Mouse (Mus musculus) stomach, embryonic 16.5 days (tissue): ENCODE measurements around the gene Snrnp25. TPM values are rescaled to one million over a fixed set of nuclear protein-coding genes. Genes with fewer than 3 reads are reported as not detected.

Source experiments
- ATAC-seq: fragments of 200-750 bp; cut with Nextera tagmentation; 2 replicates; pipeline ENCODE4 v1.8.0; 2017; ENCODE audit warnings: moderate number of reproducible peaks, moderate TSS enrichment; ENCODE audit not compliant: insufficient read depth, low FRiP score
- H3K27ac ChIP-seq: fragments of 300-500 bp; sonication (generic); 2 replicates; pipeline ENCODE4 v1.5.1; 2014; ENCODE audit warnings: low read length
- H3K27me3 ChIP-seq: fragments of 300-500 bp; sonication (generic); 2 replicates; pipeline ENCODE4 v1.6.1; 2014; ENCODE audit warnings: low read length, control low read depth, mixed read lengths; ENCODE audit not compliant: control insufficient read depth, insufficient read depth
- H3K36me3 ChIP-seq: fragments of 300-500 bp; sonication (generic); 2 replicates; pipeline ENCODE4 v1.6.1; 2014; ENCODE audit warnings: low read length; ENCODE audit not compliant: control insufficient read depth, insufficient read depth
- H3K4me1 ChIP-seq: fragments of 300-500 bp; sonication (generic); 2 replicates; pipeline ENCODE4 v1.6.1; 2014; ENCODE audit warnings: low read length, control low read depth, mixed read lengths; ENCODE audit not compliant: control insufficient read depth, insufficient read depth
- H3K4me2 ChIP-seq: fragments of 300-500 bp; sonication (generic); 2 replicates; pipeline ENCODE4 v1.6.1; 2014; ENCODE audit warnings: low read depth, low read length, mixed read lengths
- H3K4me3 ChIP-seq: fragments of 300-500 bp; sonication (generic); replicated peaks from 2 replicates; pipeline ENCODE4 v1.5.1; 2014; ENCODE audit warnings: mild to moderate bottlenecking, low read length
- H3K9ac ChIP-seq: fragments of 300-500 bp; sonication (generic); 2 replicates; pipeline ENCODE4 v1.6.1; 2014; ENCODE audit warnings: low read length
- H3K9me3 ChIP-seq: fragments of 300-500 bp; sonication (generic); replicated peaks from 2 replicates; pipeline ENCODE4 v1.6.1; 2016; ENCODE audit warnings: low read length, control low read depth; ENCODE audit not compliant: control insufficient read depth
- WGBS: fragments of 180-500 bp; shearing (Covaris S2); extraction: QIAGEN DNeasy Blood & Tissue Kit; methylation state at CpG from one replicate; pipeline ENCODE4 v1.1.7; 2014; 5-methylcytosine and 5-hydroxymethylcytosine counted together
- polyA plus RNA-seq: library from polyadenylated mRNA; unstranded; fragments of >200 nt; fragmentation: Nextera tagmentation; extraction: Ambion mirVana; gene quantifications from 2 replicates; pipeline ENCODE4 v1.2.1, GENCODE M21; 2015

Snrnp25 gene
- polyA plus RNA-seq, 1 experiment from 2014 or later = 44.9 TPM

DNA sequence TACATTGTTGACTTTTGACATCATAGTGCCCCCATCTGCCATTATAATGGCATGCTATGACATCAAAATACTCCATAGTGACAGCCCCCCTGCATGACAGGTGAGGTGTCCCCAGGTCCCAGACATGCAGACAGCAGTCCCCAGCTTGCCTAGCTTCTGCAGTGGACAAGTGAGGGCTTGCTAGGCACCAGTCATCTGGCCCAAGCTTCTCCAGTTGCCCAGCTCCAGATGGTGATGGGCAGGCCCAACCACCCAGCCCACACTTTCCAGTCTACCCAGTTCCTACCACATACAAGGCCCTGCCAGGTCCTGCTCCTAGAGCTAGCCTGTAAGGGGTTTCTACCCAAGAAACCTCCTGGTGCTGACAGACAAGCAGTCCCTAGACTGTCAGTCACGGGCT, 26.7 kb upstream of the Snrnp25 start:
- 69% methylated on average over 1 of the region's 1 CpGs for WGBS
- no peaks in the 10 kb centered on the region for H3K27me3 ChIP-seq
- no peak for ATAC-seq

DNA sequence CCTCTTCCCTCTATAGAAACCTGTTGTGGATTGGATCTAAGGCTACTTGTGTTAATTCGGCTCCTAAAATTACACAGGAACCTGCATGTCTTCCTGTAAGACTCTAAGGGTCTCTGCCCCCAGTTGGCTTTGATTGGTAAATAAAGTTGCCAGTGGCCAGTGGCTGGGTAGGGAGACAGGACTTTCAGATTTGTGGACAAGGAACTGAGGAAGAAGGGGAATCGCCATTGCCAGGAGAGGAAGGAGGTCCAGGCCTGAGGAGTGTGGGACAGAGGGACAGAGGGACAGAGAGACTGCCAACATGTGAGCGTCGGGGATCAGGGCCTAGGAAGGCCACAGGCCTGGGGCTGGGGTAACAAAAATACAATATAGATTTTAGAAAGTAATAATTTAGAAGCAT, 24.0 kb upstream of the Snrnp25 start:
- no peak overlapping the region for H3K27ac ChIP-seq
- H3K4me3 ChIP-seq = no peak overlapping the region
- WGBS = 76% methylated on average over 4 of the region's 4 CpGs
- H3K36me3 ChIP-seq = no peaks in the 10 kb centered on the region
- H3K9me3 ChIP-seq = no peaks in the 10 kb centered on the region
- no peak overlapping the region for H3K4me2 ChIP-seq
- no peak for ATAC-seq
- no peak overlapping the region for H3K9ac ChIP-seq
- H3K4me1 ChIP-seq = no peaks in the 10 kb centered on the region
- H3K27me3 ChIP-seq = no peaks in the 10 kb centered on the region

More for the DNA sequence above, 26.7 kb upstream of the Snrnp25 start:
- Histone ChIP-seq H3K36me3 (no peaks in the 10 kb centered on the region), H3K4me2 (no peak overlapping the region), H3K4me3 (no peak overlapping the region), H3K27ac (no peak overlapping the region), H3K9ac (no peak overlapping the region), H3K9me3 (no peaks in the 10 kb centered on the region), H3K4me1 (no peaks in the 10 kb centered on the region)

DNA sequence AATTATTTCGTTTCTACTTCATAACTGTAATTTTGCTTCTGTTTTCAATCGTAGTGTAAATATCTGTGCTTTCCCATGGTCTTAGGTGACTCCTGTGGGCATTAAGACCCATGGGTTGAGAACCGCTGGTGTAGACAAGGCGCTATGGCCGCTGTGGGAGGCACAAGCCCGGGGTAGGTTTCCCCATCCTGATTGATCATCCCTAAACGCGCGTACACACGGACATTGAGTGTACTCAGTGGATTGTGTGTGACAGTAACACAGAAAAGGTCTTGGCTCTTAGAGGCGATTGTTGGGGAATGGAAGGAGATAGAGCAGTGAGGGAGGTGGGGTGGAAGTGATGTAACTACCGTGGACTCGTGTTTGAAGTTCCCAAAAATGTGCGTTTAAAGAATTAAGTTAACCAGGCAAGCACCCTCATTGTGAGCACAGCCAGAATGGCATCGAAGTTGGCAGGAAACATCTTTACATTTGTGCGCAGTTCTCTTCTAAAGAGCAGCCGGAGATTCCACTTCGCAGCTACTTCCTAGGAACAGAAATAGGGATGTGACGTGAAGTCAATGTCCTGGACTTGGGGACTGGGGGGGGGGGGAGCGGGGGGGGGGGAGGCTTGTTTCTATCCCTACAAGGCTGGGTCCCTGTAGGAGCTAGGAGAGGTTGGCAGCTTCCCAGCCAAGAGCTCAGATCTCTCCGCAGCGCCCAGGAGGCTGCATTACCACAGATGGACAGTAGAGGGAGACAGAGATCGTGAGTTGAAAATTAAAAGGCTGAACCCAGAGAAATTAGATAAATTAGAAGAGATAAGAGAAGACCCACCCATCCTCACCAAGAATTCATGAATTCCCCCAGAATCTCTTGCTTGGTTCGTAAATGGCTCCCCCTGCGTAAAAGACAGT, 23.0 kb upstream of the Snrnp25 start:
- H3K9ac ChIP-seq = no peak overlapping the region
- no peak for ATAC-seq
- H3K27ac ChIP-seq = no peak overlapping the region
- H3K36me3 ChIP-seq = no peaks in the 10 kb centered on the region
- WGBS = 44% methylated on average over 24 of the region's 25 CpGs
- no peaks in the 10 kb centered on the region for H3K9me3 ChIP-seq
- H3K4me3 ChIP-seq = no peak overlapping the region
- H3K27me3 ChIP-seq = no peaks in the 10 kb centered on the region
- no peaks in the 10 kb centered on the region for H3K4me1 ChIP-seq
- no peak overlapping the region for H3K4me2 ChIP-seq

DNA sequence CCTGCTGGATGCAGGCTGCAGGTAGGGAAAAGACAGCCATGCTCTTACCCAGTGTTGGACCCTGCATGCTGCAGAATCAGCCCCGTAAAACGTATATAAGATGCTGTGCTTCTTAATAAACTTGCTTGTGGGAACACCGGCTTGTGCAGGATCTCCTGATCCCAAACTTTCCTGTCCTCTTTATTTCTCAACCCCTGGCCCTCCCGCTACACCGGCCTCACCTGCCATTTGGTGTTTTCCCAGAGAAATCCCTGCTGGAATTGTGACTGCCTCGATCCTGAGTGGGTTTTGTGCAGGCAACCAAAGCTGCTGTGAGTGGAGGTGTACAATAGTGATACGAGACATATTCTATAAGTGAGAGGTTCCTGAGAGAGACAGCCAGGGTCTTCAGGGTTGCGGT, 20.7 kb upstream of the Snrnp25 start:
- no peaks in the 10 kb centered on the region for H3K4me1 ChIP-seq
- ATAC-seq = no peak
- H3K27ac ChIP-seq = no peak overlapping the region
- 87% methylated on average over 8 of the region's 8 CpGs for WGBS
- H3K4me3 ChIP-seq = no peak overlapping the region
- no peak overlapping the region for H3K9ac ChIP-seq
- no peaks in the 10 kb centered on the region for H3K9me3 ChIP-seq
- H3K36me3 ChIP-seq = no peaks in the 10 kb centered on the region
- H3K4me2 ChIP-seq = no peak overlapping the region
- no peaks in the 10 kb centered on the region for H3K27me3 ChIP-seq

DNA sequence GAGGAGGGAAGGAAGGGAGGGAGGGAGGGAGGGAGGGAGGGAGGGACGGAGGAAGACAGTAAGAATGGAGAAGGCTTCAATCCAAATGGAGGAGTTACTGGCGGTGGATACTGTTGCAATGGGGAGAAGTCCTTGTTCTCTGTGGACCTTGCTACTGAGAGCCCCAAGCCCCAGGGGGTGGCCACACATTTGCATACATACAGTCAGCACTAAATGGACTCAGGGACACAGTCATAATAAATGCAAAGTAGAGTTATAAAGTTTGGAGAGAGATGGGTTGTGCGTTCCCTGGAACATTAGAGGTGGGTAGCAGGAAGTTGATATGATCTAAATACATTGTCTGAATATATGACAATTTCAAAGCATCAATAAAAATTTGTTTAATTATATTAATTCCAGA, 19.2 kb upstream of the Snrnp25 start:
- Histone ChIP-seq H3K4me2 (no peak overlapping the region), H3K27ac (no peak overlapping the region), H3K9me3 (no peaks in the 10 kb centered on the region), H3K36me3 (no peaks in the 10 kb centered on the region), H3K9ac (no peak overlapping the region), H3K27me3 (no peaks in the 10 kb centered on the region), H3K4me3 (no peak overlapping the region), H3K4me1 (no peaks in the 10 kb centered on the region)
- no peak for ATAC-seq
- WGBS = 83% methylated on average over 3 of the region's 3 CpGs

DNA sequence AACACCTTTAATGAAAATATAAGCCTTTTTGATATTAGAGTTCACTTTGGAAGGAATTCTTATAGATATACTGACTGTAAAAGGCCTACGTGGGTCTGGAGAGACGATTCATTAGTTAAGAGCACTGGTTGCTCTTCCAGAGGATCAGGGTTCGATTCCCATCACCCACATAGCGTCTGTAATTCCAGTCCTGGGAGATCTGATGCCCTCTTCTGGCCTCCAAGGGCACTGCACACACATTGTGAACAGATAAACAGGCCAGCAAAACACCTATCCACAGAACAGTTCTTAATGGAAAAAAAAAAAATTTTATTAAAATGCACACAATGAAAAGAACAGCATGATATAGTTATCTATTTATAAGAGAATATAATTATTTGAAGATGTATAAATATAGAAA, 18.0 kb upstream of the Snrnp25 start:
- no peaks in the 10 kb centered on the region for H3K9me3 ChIP-seq
- ATAC-seq = no peak
- WGBS = 87% methylated on average over 4 of the region's 4 CpGs

DNA sequence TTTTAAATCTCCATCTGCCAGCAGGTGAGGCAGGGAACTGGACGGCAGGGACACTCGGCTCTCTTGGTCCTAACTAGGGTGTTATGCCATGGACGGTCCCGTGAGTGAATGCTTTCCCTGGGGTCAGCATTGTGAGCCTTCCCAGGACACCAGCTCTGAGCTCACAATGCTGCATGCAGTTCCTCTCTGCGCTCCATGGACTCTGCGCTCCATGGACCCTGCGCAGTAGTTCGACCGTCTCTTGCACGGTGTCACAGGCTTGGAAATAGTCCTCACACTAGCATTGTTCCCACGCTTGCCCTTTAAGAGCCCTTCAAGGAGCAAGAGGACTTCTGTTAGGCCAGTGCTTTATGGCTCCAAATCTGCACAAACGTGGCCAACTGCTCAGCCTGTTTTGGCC, 16.3 kb upstream of the Snrnp25 start:
- Histone ChIP-seq H3K27ac (no peak overlapping the region), H3K4me2 (no peak overlapping the region), H3K36me3 (no peaks in the 10 kb centered on the region), H3K4me3 (no peak overlapping the region), H3K4me1 (no peaks in the 10 kb centered on the region), H3K9ac (no peak overlapping the region), H3K9me3 (no peaks in the 10 kb centered on the region), H3K27me3 (no peaks in the 10 kb centered on the region)
- no peak for ATAC-seq
- 82% methylated on average over 12 of the region's 12 CpGs for WGBS

More for the DNA sequence above, 18.0 kb upstream of the Snrnp25 start:
- no peak overlapping the region for H3K9ac ChIP-seq
- H3K4me3 ChIP-seq = no peak overlapping the region
- no peaks in the 10 kb centered on the region for H3K27me3 ChIP-seq
- no peaks in the 10 kb centered on the region for H3K4me1 ChIP-seq
- H3K4me2 ChIP-seq = no peak overlapping the region
- H3K27ac ChIP-seq = no peak overlapping the region
- no peaks in the 10 kb centered on the region for H3K36me3 ChIP-seq

DNA sequence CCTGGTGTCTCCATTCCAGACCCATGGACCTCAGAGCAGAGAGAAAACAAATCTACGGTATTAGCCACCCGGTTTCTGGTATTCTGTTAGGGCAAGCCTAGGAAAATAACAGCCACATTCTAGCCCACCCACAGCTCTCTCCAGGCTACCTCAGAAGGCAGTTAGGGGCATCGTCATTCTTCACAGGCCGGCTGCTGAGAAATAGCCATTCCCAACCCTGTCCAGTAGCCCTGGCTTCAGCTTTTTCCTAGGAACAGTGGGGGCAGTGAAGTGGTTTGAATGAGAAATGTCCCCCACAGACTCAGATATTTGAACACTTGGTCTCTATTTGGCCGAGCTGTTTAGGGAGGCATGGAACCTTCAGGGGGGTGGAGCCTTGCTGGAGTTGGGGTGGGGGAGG, 15.8 kb upstream of the Snrnp25 start:
- H3K36me3 ChIP-seq = no peaks in the 10 kb centered on the region
- no peaks in the 10 kb centered on the region for H3K9me3 ChIP-seq
- H3K4me1 ChIP-seq = no peaks in the 10 kb centered on the region
- WGBS = 67% methylated on average over 5 of the region's 5 CpGs
- no peak overlapping the region for H3K4me2 ChIP-seq
- H3K27me3 ChIP-seq = no peaks in the 10 kb centered on the region
- H3K27ac ChIP-seq = no peak overlapping the region
- H3K4me3 ChIP-seq = no peak overlapping the region
- no peak for ATAC-seq
- H3K9ac ChIP-seq = no peak overlapping the region

DNA sequence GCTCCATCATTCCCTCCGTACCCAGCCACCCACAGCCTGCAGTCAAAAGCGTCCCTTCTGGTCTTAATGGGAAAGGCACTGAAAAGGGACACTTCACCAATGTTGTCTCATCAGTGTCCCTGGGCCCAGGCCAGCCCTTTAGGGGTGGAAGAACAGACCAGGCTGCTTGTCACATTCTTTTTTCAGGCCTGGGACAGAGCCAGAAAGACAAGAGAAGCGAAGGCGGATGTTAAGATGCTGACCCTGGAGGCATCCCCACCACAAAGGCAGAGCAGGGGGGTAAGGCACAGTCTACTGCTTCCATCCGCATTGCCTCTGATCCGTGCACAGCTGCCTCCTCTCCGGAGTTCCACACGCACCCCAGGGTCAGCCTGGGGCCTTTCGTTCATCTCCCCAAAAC, 15.1 kb upstream of the Snrnp25 start:
- Histone ChIP-seq H3K4me2 (no peak overlapping the region), H3K4me1 (no peaks in the 10 kb centered on the region), H3K36me3 (no peaks in the 10 kb centered on the region), H3K9me3 (no peaks in the 10 kb centered on the region), H3K9ac (no peak overlapping the region), H3K4me3 (no peak overlapping the region), H3K27ac (no peak overlapping the region), H3K27me3 (no peaks in the 10 kb centered on the region)
- no peak for ATAC-seq
- WGBS = 81% methylated on average over 9 of the region's 9 CpGs
